Mouse (Mus musculus) 3T3-L1 (cell line): ENCODE results near the gene Arid1b.

Experiments
- DNase-seq: peaks from one replicate; pipeline ENCODE4 v3.0.0-alpha.2; 2015; ENCODE audit warnings: low read depth, low spot score

Arid1b gene

DNA sequence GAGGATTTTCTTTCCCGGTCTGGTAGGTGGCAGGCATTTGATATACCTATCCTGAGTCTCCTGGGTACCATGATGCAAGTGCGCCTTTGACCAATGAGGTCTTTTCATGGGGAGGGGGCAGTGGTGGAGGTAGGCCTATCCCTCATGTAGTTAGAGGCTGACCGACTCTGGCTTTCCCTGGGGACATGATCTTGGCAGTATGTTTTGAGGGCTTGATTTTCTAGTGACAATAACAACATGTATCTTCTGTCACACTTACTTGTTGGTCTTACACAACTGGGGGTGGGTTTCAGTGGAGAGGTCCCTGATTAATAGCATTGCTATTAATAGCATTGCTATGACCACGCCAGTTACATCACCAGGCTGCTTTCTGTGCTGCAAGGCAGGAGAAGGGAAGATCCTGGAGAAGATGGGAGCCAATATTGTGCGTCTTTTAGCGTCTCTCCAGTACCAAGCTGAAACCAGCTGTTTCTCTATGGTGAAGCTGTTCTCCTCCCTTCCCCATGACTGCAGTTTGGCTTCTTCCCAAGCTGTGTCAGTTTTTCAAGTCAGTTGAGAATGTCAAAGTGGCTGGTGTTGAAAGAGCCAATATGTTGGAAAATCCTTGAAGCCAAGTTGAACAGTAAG is 216.1 kb downstream of the Arid1b start:
- peak; percentile 39 for DNase-seq

DNA sequence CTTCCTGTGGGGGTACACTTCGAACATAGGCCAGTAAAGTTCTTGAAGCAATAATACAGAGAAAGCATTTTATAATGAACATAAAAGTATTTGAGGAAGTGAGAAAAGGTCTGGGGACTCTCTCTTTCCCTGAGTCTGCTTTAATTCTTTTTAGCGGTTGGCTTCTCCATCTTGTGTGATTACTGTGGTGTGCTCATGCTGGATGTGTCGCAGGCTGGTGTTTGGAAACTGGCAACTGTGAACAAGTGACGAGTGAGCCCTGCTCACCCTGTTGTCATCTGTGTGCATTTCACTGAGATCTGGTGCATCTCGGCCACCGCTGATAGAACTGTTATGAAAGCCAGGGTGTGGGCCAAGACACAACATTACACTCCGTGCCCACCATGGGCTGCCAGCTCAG is 216.8 kb downstream of the Arid1b start:
- no peak for DNase-seq

DNA sequence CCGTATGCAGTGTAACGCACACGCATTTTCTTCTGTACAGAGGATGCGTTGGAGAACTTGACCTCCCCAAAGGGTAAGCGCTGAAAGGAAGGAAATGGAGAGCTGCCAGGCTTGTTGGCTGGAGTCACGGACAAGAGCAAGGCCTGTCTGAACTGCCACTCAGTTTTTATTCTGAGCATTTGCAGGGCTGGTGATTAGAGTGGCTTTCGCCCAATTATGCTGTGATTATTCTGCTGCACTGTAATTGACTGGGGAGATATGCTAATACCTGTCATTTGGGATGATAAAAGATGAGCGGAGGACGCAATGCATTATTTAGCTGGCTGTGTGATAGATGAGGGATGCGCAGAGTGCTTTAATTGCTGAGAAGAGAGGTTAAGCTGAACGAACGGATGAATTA is 218.0 kb downstream of the Arid1b start:
- no peak for DNase-seq

DNA sequence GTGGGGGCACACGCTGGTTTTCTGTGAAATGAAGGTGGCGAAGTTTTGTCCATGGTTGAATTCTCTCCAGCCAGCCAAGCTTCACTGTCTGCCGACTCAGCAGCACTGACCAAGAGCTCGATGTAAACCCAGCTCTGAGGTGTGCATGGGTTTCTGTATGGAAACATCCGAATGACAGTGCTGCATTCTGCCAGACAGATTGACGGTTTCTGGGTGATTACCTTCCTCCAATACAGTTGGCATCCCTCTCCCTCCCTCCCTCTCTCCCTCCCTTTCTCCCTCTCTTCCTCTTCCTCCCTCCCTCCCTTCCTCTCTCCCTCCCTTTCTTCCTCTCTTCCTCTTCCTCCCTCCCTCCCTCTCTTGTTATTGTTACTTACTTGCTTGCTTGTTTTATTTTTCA is 219.3 kb downstream of the Arid1b start:
- no peak for DNase-seq

DNA sequence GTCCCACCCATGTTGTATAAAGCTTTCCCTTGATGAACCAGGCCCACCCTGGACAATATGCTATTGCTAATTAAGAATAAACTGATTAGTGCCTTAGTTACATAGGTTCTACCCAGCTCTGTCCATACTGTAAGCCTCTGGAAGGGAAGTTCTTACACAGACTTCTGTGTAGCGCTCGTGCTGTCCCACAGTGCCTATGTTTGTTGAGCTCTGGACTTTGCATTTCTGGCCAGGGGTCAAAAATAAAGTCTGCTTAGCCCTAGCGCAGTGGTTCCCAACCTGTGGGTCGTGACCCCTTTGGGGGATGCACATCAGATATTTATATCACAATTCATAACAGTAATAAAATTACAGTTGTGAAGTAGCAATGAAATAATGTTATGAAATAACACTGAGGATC is 221.2 kb downstream of the Arid1b start:
- DNase-seq: no peak

DNA sequence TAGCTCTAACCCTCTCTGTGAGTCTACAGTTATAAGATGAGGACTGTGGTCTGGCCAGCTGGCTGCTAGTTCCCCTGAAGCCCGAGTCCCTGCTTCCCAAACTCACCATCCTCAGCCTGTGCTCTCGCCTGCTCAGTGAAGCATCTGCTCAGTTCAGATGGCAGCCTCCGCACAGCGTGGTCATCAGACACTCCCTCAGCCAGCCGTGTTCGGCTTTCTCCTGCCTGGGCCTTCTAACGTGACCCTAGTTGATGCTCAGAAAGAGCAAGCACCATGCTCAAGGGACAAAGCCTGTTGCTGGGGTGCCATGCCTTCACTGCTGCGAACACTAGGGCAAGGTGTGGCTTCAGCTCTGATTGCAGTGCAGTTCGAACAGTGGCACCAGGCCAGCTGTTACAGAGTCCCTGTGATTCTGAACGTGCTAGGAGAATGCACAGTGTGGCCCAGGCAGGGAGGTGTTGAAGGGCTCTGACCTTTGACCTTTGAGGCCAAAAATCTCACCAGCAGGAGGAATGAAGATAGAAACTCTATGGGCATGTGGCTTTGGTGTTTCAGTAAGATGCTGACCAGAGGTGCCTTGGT is 222.9 kb downstream of the Arid1b start:
- DNase-seq: no peak

DNA sequence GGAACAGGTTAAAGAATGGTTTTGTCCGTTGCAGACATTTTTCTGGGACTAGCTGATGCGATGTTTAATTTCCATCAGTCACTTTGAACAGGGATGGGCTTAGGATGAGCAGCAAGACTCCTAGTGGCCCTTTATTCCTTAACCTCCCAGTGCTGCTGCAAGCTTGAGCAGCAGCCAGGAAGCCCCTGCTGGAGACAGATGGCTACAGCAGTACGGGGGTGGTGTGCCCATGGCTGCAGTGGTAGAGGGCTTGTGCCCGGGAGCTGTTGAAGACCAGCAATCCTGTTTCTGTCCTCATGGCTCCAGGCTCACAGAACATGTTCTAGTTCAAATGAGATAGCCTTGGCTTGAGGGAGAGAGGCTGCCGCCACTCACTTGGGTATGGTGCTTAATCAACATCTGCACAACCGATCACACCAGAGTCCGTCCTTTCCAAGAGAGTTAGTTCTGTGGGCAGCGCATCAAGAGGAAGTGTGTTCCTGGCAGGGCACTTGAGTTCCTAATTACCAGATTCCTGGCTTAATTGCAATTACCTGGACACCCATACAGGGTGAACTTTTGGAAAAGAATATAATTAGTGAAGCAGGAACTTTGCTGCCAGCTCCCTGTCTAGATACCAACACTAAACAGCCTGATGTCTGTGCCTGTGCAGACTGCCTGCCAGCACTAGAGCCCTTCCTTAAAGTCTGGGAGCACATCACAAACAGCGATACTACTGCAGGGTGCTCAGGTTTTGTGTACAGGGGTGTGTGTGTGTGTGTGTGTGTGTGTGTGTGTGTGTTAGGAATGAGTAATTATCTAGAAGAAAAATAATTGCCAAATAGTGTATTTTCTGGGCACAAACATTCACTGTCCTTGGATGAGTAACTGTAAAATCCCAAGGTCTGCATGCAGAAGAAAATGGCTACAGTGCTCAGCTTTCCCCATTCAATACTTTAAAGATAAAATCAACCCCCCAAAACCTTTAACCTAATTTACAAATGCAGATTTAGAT is 224.0 kb downstream of the Arid1b start:
- no peak for DNase-seq

DNA sequence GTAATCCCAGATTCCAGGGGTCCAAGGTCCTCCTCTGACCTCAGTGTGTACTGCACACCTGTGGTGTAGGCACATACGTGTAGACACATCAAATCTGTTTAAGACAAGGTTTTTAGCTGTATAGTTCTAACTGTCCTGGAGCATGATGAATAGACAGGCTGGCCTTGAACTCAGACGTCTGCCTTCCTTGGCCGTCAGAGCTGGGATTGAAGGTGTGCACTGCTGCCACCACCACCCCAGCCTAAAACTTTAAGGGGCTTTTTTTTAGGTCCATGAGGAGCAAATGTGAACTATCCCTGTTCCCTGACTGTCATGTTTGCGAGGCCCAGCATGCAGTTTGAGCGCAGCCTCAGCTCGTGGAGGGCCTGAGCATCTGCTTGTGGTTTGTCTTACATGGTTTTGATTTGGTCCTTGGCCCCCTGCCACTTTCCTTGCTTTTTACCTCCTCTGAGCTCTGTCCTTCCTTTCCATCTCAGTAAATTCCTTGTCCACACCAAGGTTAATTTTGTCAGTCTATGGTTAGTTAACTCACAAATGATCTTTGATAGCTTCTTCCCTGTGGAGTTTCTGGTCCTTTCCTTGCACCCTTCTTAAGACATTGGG is 224.9 kb downstream of the Arid1b start:
- DNase-seq: peak; percentile 71

DNA sequence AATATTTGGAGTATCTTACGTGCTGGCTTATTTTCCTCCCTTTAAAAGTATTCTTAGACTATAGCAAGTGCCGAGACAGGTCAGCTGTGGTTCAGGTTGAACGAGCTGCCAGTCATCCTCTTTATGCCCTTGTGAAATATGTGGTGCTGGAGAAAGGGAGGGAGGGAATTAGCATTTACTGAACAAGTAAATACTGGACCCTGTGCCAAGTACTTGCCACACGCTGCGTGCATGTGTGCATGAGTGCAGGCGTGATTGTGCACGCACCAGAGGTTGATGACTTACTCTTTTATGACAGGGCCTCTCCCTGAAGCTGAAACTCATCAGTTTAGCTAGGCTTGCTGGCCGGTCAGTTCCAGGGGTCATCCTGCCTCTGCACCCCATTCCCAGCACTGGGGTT is 226.9 kb downstream of the Arid1b start:
- DNase-seq: no peak

DNA sequence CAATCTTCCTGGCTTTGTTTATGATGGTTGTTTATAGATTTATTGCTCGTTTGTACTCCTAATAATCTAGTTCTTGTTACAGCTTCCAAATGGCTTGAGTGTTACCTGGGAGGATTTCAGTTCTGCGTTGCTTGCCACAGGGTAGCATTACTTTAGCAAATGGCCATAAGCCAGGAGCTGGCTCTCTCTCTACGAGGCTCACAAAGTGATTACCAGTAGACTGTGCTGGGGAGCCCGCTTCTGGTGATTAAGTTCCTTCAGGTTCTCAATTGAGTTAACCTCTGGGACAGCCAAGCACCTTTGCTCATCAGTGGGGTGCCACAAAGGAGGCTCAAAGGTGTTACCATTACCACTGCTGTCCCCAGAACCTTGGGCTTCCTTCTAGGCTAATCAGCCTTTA is 227.4 kb downstream of the Arid1b start:
- no peak for DNase-seq

DNA sequence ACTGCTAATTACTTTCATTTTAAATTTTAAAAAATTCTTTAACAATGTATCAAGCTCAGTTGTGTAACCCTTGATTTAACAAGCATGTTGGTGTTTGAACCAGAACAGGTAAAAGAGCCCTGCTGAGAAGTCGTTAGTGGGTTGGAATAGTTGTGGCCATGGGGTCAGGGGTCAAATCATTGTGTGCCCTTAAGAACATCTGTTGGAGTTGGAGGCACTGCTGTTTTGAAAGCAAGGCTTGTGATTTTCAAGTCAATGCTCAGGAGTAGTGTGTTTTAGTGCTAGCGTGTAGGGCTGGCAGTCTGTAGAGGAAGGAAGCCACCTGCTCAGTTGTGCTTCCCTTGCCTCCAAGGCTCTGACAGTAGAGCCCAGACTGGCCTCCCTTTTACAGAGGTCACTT is 228.7 kb downstream of the Arid1b start:
- DNase-seq: no peak

DNA sequence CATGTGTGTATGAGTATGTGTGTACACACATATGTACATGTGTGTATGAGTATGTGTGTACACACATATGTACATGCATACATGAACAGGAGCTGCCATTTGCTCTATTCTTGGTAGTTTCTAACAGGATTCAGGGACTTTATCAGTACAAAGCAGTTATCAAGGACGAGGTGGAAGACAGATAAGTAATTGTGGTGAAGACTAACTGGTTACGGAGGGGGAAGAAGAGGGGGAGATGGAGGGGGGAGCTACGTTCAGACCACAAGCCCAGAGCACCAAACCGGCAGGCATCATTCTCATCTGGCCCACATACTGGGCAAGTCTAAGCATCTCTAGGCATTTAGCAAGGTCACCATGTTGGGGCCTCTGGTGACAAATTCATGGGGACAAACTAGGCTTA is 230.8 kb downstream of the Arid1b start:
- DNase-seq: no peak

DNA sequence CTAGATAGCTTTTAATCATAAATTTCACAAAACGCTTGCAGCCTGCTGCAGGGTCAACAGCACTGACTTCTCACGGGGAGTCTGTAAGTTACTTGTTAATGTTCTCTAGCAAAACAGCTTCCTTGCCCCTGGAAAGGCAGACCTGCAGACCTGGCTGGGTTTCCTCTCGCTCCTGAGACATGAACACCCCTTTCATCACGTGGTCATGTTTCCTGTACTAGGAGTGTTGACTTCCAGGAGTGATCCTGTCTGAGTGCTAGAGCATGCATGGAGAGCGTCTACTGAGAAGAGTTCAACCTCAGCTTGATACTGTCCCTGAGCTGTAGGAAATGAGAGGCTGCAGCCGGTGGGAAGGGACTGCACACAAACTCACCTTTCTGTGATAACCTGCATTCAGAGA is 233.0 kb downstream of the Arid1b start:
- DNase-seq: no peak

DNA sequence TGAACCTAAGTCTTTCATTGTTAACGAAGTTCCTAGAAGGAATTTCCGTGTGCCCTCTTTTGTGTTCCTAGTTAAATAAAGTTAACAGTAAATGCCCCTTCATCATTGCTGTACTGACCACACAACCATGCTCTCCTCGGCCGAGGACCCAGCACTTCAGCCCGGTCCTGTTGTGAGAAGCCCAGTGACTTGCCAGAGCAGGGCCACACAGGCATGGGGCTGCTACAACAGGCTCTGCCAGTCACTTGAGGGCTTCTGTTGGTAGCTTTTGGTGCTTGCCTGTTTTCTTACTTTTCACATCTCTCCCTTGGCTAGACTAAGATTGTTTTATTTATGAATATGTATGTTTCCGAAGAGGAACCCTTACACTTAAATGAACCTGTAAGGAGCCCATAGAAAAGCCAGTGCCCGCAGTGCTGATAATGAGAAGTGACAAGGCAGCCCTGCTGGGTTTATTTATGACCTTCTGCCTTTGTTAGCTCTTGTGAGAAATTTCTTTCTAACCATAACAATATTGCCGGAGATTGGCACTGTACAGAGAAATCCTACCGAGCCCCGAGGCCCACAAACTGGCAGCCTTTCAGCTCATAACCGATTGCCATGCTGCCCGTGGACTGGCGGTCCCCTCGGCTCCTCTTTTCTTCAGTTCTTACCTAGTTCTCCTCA is 234.0 kb downstream of the Arid1b start:
- no peak for DNase-seq

DNA sequence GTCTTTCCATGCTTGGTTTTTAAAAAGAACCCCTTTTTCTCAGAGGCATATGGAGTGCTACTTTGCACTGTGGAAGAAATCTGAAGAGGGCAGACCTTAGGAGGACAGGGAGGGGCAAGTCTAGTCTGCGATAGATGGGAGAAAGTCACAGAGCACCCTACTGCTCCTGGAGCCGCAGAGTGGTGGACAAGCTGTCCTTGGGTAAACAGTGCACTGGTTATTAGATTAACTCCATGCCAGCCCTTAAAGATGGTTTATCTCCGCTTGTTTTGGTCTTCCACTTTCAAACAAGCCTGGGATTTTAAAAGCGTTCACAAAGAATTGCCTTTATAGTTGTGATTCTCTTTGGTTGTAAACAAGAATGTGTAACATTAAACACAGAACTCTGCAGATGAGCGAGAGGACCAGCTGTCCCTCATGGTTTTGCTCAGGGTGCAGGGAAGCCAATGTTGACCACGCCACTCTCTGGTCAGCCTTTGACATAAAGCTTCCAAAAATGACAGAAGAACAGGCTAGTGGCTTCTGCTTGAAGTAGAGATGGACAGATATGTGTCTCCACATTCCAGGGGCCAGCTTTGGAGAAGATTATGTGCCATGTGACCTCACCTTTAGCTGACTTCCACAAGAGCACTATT is 234.6 kb downstream of the Arid1b start:
- DNase-seq: no peak

DNA sequence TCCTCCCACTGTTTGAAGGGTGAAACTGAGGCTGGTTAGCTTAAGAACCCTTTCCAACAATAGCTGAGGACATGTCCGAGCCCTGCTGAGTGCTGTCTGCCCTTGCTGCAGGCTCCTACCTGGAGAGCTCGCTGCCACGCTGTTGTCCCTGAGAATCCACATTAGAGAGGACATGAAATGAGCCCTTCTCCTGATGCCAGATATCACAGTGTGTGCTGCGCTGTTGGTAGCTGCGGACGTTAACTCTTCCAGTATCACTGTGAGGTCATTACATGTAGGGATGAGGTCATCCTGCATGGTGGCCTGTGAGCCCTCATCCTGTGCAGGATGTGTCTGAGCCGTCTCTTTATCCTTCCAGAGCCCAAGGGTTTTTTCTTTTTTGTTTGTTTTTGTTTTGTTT is 235.9 kb downstream of the Arid1b start:
- DNase-seq: no peak

DNA sequence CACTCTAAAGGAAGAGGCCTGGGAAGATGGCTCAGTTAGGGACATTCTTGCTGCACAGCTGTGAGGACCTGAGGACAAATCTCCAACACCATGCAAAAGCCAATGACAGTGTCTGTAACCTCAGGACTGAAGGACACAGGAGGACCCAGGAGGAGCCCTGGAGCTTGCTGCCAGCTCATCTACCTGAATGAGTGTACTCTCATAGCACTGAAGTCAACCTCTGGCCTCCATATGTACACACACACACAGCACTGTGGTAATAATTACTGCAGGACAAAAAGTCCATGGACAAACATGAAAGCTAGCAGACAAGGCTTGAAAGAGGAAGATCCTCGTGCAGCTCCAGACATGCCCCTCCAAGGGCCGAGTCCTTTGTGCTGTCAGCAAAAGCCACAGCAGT is 238.0 kb downstream of the Arid1b start:
- no peak for DNase-seq

DNA sequence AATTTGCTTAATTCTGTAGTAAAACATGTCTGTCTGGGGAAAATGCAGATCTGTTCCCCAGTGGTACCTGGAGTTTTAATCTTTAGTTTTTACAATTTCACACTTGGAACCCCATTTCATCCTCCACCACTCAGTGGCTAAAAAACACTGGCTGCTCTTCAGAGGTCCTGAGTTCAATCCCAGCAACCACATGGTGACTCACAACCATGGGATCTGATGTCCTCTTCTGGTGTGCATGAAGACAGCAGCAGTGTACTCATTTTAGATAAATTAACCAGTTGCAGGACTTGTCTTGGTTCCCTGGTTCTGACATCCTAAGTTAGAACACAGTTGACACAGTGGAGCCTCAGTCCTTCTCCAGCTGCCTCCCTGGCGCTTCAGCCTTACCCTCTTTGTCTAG is 239.9 kb downstream of the Arid1b start:
- peak; percentile 67 for DNase-seq

DNA sequence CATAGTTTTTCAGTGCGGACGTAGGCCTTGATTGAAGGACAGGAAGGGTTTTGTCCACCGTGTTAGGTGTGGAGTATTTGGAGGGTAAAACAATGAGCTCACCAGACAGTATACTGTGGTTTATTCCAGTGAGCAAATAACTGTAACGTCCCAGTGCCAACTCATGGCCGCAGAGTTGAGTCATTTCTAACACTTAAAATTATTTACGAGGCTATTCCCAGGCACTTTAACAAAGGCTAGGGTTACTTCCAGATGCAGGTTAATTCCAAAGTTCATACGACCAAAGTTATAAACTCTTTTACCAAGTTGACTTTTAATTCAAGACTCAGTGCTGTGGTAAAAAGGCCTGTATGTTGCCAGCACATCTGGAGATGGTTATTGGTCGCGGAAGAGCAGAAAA is 240.9 kb downstream of the Arid1b start:
- peak; percentile 92 for DNase-seq

DNA sequence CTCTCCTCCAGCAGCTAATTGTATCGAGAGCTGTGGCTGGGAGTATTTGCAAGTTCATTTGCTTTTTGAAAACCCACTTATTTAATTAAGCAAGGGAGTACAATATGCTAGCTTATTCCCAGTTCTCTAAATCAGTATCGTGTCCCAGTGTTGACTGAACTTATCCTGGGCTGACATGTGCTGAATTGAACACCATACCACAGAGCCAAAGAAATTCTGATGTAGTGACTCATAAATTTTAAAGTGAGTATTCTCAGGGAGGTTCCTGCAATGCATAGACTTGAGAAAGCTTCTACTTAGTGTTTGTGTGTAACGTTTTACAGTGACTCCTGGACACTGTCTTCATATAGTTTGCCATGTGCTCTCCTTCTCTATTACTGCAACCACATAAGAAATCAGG is 243.6 kb downstream of the Arid1b start:
- peak; percentile 86 for DNase-seq
